Mouse (Mus musculus): Measurements from ENCODE around the gene Rftn2.

Rftn2 gene

DNA sequence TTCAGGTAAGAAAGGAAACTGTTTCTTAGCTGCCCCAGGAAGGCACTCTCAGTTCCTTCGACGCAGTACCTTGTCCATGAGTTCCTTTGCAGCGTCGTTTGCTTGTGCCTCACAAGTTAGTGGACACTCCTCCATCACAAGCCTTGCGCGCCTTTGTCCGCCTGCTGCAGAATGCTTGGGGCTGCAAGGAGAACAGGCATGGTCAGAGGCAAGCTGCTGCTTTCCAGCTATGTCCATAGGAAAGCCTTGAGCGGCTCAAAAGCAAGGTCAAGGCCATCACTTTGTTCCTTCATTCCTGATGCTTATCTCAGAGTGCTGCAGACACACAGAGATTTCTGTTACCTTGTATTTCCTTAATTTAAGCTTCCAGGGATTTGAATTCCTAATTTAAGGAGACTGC, 15.5 kb downstream of the Rftn2 start:
- no peak for DNase-seq (ENCODE audit: low spot score in 2 of 2)

DNA sequence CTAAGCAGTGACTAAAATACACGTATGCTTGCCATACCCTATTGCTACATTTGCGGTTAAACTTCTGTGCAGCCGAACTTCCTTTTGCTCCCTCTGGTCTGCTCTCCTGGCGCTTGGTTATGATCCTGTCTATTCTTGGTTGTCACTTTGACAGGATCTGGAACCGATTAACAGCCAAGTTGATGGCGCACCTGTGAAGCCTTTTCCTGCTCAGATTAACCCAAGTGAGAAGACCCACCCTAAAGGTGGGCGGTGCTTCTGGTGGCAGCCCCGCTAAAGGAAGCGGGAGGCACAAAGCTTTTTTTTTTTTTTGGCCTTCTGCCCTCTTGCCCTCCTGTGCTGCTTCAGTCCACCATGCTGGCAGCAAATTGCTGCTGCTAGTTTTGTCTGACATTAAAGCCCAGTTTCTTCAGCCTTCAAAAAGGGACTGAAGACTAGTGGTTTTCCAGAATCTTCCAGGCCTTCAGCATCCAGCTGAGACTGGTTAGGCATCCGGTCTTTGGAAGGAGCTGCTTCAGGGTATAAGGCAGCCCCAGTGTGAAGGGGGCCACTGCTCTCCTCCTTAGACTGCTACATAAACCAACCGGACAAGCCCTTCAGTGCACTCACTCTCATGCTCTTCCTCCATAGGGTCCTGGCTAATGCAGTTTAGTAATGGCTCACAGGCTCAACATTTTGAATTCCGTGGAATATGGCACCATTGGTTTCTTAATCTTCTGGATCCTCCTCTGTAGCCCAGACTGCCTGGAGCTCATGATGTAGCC, 16.2 kb downstream of the Rftn2 start:
- DNase-seq (ENCODE audit: low spot score in 2 of 2) = no peak

DNA sequence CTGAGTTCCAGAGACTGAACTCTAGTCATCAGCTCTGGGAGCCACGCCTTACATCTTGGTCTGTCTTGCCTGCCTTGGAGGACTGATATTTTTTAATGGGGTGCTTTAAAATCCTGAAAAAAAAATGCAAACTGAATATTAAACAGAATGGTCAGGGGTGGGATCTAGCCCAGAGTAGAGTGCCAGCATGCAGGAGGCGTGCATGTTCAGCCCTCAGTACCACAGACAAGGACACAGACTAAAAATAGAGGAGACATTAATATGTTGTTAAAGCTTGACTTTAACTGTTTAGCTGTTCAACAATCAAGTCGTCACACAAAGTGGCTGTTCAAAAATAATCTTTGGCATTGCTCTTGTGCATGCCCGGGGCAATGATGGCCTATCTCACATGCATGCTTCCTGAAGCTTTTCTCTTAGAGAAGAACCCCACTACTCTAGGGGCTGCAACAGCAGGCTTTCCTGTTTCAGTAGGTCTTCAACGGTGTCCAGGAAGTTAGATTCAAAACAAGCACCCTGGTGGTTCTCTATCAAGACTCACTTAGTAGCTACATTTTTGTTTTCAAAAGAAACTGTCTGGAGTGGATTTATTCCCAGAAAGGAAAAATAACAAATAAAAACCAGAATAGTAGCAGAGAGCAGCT, 18.0 kb downstream of the Rftn2 start:
- no peak for DNase-seq (ENCODE audit: low spot score in 2 of 2)

GRCm38 (mm10) chr1:55207561-55207960, 19.0 kb downstream of the Rftn2 start:
- no peak for DNase-seq (ENCODE audit: low spot score in 2 of 2)

GRCm38 (mm10) chr1:55205808-55206327, 20.7 kb downstream of the Rftn2 start:
- DNase-seq (ENCODE audit: low spot score in 2 of 2) = no peak

- no peak for DNase-seq (ENCODE audit: low spot score in 2 of 2)
Measured at GRCm38 (mm10) chr1:55201850-55202752, 24.5 kb downstream of the Rftn2 start.

GRCm38 (mm10) chr1:55198719-55199118, 27.9 kb downstream of the Rftn2 start:
- no peak for DNase-seq (ENCODE audit: low spot score in 2 of 2)

- no peak for DNase-seq (ENCODE audit: low spot score in 2 of 2)
Measured at GRCm38 (mm10) chr1:55196327-55197003, 30.1 kb downstream of the Rftn2 start.

DNA sequence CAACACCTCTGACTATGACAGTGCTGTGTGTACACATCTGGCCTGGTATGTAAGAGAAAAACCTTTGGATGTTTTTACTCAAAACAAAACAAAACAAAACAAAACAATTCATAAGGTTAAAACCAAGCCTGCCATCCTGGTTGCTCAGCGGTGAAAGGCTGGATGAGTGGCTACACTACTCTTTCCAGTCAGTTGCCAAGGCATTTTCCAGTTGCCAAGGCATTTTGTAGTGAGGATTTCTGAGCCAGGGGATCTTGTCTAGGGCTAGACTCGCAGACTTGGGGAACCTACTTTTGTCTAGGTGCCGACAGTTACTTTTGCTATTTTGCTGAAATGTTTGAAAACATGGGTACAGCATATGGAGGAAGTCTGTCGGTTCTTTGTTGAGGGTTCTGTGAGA, 31.6 kb downstream of the Rftn2 start:
- DNase-seq (ENCODE audit: low spot score in 2 of 2) = no peak

GRCm38 (mm10) chr1:55194064-55194915, 32.3 kb downstream of the Rftn2 start:
- DNase-seq (ENCODE audit: low spot score in 2 of 2) = no peak

GRCm38 (mm10) chr1:55193316-55193715, 33.3 kb downstream of the Rftn2 start:
- DNase-seq (ENCODE audit: low spot score in 2 of 2) = no peak

DNA sequence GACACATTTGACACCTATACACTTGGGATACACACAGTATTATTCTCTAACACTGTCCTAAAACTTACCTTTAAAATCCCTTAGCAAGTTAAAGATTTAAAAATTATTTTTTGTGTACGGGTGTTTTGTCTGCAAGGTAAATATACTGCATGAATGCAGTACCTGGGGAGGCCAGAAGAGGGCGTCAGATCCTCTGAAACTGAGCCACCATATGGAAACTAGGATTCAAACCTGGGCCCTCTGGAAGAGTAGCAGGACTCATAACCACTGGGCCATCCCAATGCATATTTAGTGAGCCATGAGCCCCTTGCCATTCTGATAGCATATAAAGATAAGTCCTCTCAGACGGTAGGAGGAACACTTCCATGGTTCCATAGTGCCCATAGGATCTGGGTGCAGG, 33.8 kb downstream of the Rftn2 start:
- no peak for DNase-seq (ENCODE audit: low spot score in 2 of 2)

- no peak for DNase-seq (ENCODE audit: low spot score in 2 of 2)
Measured at GRCm38 (mm10) chr1:55192015-55192414, 34.6 kb downstream of the Rftn2 start.

- no peak for DNase-seq (ENCODE audit: low spot score in 2 of 2)
Measured at GRCm38 (mm10) chr1:55186592-55187210, 39.9 kb downstream of the Rftn2 start.

GRCm38 (mm10) chr1:55185718-55186117, 40.9 kb downstream of the Rftn2 start:
- no peak for DNase-seq (ENCODE audit: low spot score in 2 of 2)

GRCm38 (mm10) chr1:55182392-55182791, 44.2 kb downstream of the Rftn2 start:
- DNase-seq (ENCODE audit: low spot score in 2 of 2) = no peak

DNA sequence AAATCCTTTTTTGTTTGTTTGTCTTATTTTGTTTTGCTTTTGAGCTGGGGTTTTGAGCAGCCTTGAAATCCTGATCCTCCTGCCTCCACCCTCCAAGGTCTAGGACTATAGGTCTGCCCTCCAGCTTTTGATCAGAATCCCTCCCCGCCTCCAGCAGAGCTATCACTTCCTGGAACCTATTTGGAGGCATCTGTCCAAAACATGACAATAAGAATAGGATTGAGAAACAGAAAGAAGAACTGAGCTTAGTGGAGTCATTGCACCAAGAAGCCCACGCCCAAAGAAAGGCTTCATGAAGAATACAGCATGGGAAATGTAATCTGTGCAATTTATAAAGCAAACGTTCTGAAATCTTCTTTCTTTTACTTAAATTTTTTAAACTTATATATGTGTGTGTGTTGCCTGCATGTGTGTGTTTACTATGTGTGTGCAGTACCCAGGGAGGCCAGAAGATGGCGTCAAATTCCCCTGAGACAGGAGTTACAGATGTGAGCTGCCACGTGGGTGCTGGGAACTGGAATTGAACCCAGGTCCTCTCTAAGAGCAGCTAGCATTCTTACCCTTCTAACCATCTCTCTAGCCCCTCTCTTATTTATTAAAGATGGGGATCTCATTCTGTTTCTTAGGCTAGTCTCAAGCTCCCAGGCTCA, 46.5 kb downstream of the Rftn2 start:
- DNase-seq (ENCODE audit: low spot score in 2 of 2) = no peak

DNA sequence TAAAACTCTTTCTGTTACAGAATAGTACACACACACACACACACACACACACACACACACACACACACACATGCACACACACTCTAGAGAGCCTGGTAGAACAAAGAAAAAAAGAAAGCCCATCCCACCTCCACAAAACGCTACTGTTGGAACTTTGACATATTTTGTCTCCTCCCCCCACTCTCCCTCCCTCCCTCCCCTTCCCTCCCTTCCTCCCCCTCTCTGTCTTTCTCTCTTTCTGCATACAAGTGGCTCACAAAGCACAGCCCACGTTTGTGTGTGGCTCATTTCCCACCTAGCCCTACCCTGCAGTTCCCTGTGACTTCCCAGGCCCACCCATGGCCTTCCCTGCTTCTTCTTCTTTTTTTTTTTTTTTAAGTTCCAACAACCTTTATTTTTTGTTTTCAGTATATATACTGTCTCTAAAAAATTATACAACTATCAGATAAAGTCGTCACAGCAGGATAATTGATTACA, 52.0 kb downstream of the Rftn2 start:
- no peak for DNase-seq (ENCODE audit: low spot score in 2 of 2)

DNA sequence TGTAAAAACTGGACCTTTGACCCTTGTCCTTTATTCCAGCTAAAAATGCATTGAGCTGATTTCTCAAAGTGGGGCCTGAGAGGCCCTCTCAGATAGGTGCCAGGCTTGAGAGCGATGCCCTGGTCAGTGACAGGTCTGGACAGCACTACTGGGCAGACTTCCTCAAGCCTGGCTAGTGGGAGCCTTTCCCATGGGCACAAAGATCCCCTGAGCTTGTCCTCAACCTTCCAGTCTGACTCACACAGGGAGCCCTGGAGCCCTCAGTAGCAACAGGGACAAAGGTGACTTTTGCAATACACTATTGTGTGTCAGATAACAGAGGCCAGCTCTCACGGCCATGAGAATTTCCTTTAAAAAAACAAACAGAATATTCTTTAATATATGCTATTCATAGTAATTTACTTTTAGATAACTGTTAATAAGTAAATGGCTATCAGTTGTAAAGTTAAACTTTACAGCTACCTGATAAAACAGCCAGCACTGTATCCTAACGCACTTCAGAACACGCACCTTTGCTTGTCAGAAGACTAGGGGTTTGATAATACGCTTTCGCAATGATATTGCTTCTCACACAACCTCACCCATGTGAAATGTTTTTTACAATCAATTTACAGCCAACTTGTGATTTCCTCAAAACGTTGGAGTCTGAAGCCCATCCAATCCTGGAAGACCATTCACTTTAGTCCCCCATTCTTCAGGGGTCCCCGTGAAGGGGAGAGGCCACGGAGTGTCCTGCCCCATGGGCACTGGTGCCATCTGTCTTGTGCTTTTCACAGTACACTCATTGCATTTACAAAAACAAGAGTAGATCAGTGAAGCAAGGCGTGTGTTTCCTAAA, 52.6 kb downstream of the Rftn2 start:
- peak in 1 of 2 experiments; percentile 42 for DNase-seq (ENCODE audit: low spot score in 2 of 2)

Data from urinary bladder, adult 18-20 months (tissue).